Mouse (Mus musculus): ENCODE measurements around the gene Acbd6. TPM values are rescaled to one million over a fixed set of nuclear protein-coding genes. Genes with fewer than 3 reads are reported as not detected.

The Acbd6 gene
- polyA plus RNA-seq, 1 experiment: not detected

- 72% methylated on average over 3 of the region's 3 CpGs for WGBS
- Histone ChIP-seq H3K4me1 (ENCODE audit: control insufficient read depth, insufficient read depth, low read length) (no peaks in the 10 kb centered on the region), H3K4me3 (ENCODE audit: insufficient read depth, low read depth, low read length) (no peak overlapping the region), H3K27ac (ENCODE audit: insufficient read depth, low read depth, low read length) (no peak overlapping the region)
- TF ChIP-seq POLR2A (IDR thresholded peaks at IDR 0.05; ENCODE audit: insufficient read depth, low read depth, low read length): no peak
- no peak for TF ChIP-seq CTCF (IDR thresholded peaks at IDR 0.05; ENCODE audit: insufficient read depth, low read depth, low read length)
These were observed 97.0 kb downstream of the Acbd6 start for GRCm38 (mm10) chr1:155654961-155655360.

- no peak overlapping the region for H3K4me3 ChIP-seq (ENCODE audit: insufficient read depth, low read depth, low read length)
- TF ChIP-seq POLR2A (IDR thresholded peaks at IDR 0.05; ENCODE audit: insufficient read depth, low read depth, low read length) (no peak), CTCF (IDR thresholded peaks at IDR 0.05; ENCODE audit: insufficient read depth, low read depth, low read length) (no peak)
These were observed 98.4 kb downstream of the Acbd6 start for GRCm38 (mm10) chr1:155656321-155656720.

GRCm38 (mm10) chr1:155663994-155664393, 106.1 kb downstream of the Acbd6 start:
- no peak overlapping the region for H3K27ac ChIP-seq (ENCODE audit: insufficient read depth, low read depth, low read length)
- TF ChIP-seq CTCF (IDR thresholded peaks at IDR 0.05; ENCODE audit: insufficient read depth, low read depth, low read length): no peak
- no peak for TF ChIP-seq POLR2A (IDR thresholded peaks at IDR 0.05; ENCODE audit: insufficient read depth, low read depth, low read length)
- no peak overlapping the region for H3K4me3 ChIP-seq (ENCODE audit: insufficient read depth, low read depth, low read length)
- WGBS: 94% methylated on average over 5 of the region's 5 CpGs
- no peaks in the 10 kb centered on the region for H3K4me1 ChIP-seq (ENCODE audit: control insufficient read depth, insufficient read depth, low read length)

More at GRCm38 (mm10) chr1:155656321-155656720, 98.4 kb downstream of the Acbd6 start:
- H3K27ac ChIP-seq (ENCODE audit: insufficient read depth, low read depth, low read length): no peak overlapping the region
- WGBS: 63% methylated on average over 5 of the region's 5 CpGs
- no peaks in the 10 kb centered on the region for H3K4me1 ChIP-seq (ENCODE audit: control insufficient read depth, insufficient read depth, low read length)

GRCm38 (mm10) chr1:155675570-155675969, 117.7 kb downstream of the Acbd6 start:
- 95% methylated on average over 6 of the region's 6 CpGs for whole genome bisulfite sequencing
- no peak overlapping the region for H3K27ac ChIP-seq (ENCODE audit: insufficient read depth, low read depth, low read length)
- TF ChIP-seq CTCF (IDR thresholded peaks at IDR 0.05; ENCODE audit: insufficient read depth, low read depth, low read length): no peak
- TF ChIP-seq POLR2A (IDR thresholded peaks at IDR 0.05; ENCODE audit: insufficient read depth, low read depth, low read length): no peak
- peaks cover 2% of the 10 kb centered on the region; the same call in 1 of the 2 replicates for H3K4me1 ChIP-seq (ENCODE audit: control insufficient read depth, insufficient read depth, low read length)
- no peak overlapping the region for H3K4me3 ChIP-seq (ENCODE audit: insufficient read depth, low read depth, low read length)

GRCm38 (mm10) chr1:155681116-155681799, 123.3 kb downstream of the Acbd6 start:
- Histone ChIP-seq H3K27ac (ENCODE audit: insufficient read depth, low read depth, low read length) (no peak overlapping the region), H3K4me3 (ENCODE audit: insufficient read depth, low read depth, low read length) (no peak overlapping the region), H3K4me1 (ENCODE audit: control insufficient read depth, insufficient read depth, low read length) (peaks cover 2% of the 10 kb centered on the region; the same call in 1 of the 2 replicates)
- 69% methylated on average over 10 of the region's 10 CpGs for WGBS
- TF ChIP-seq POLR2A (IDR thresholded peaks at IDR 0.05; ENCODE audit: insufficient read depth, low read depth, low read length) (no peak), CTCF (IDR thresholded peaks at IDR 0.05; ENCODE audit: insufficient read depth, low read depth, low read length) (no peak)

- no peak overlapping the region for H3K27ac ChIP-seq (ENCODE audit: insufficient read depth, low read depth, low read length)
- 73% methylated on average over 15 of the region's 15 CpGs for WGBS
- H3K4me1 ChIP-seq (ENCODE audit: control insufficient read depth, insufficient read depth, low read length): no peaks in the 10 kb centered on the region
- TF ChIP-seq CTCF (IDR thresholded peaks at IDR 0.05; ENCODE audit: insufficient read depth, low read depth, low read length) (no peak), POLR2A (IDR thresholded peaks at IDR 0.05; ENCODE audit: insufficient read depth, low read depth, low read length) (no peak)
- no peak overlapping the region for H3K4me3 ChIP-seq (ENCODE audit: insufficient read depth, low read depth, low read length)
These were observed 128.9 kb downstream of the Acbd6 start for GRCm38 (mm10) chr1:155686816-155687215.

GRCm38 (mm10) chr1:155689141-155689540, 131.2 kb downstream of the Acbd6 start:
- H3K4me3 ChIP-seq (ENCODE audit: insufficient read depth, low read depth, low read length): no peak overlapping the region
- TF ChIP-seq CTCF (IDR thresholded peaks at IDR 0.05; ENCODE audit: insufficient read depth, low read depth, low read length) (no peak), POLR2A (IDR thresholded peaks at IDR 0.05; ENCODE audit: insufficient read depth, low read depth, low read length) (no peak)
- H3K4me1 ChIP-seq (ENCODE audit: control insufficient read depth, insufficient read depth, low read length): no peaks in the 10 kb centered on the region
- H3K27ac ChIP-seq (ENCODE audit: insufficient read depth, low read depth, low read length): no peak overlapping the region
- WGBS: 87% methylated on average over 4 of the region's 4 CpGs

GRCm38 (mm10) chr1:155689558-155689957, 131.6 kb downstream of the Acbd6 start:
- H3K4me1 ChIP-seq (ENCODE audit: control insufficient read depth, insufficient read depth, low read length): no peaks in the 10 kb centered on the region
- 87% methylated on average over 5 of the region's 5 CpGs for WGBS
- TF ChIP-seq CTCF (IDR thresholded peaks at IDR 0.05; ENCODE audit: insufficient read depth, low read depth, low read length): no peak
- TF ChIP-seq POLR2A (IDR thresholded peaks at IDR 0.05; ENCODE audit: insufficient read depth, low read depth, low read length): no peak
- H3K4me3 ChIP-seq (ENCODE audit: insufficient read depth, low read depth, low read length): no peak overlapping the region
- no peak overlapping the region for H3K27ac ChIP-seq (ENCODE audit: insufficient read depth, low read depth, low read length)

- no peaks in the 10 kb centered on the region for H3K4me1 ChIP-seq (ENCODE audit: control insufficient read depth, insufficient read depth, low read length)
- H3K27ac ChIP-seq (ENCODE audit: insufficient read depth, low read depth, low read length): no peak overlapping the region
- no peak overlapping the region for H3K4me3 ChIP-seq (ENCODE audit: insufficient read depth, low read depth, low read length)
- WGBS: 96% methylated on average over 6 of the region's 6 CpGs
- TF ChIP-seq CTCF (IDR thresholded peaks at IDR 0.05; ENCODE audit: insufficient read depth, low read depth, low read length) (no peak), POLR2A (IDR thresholded peaks at IDR 0.05; ENCODE audit: insufficient read depth, low read depth, low read length) (no peak)
These were observed 134.3 kb downstream of the Acbd6 start for GRCm38 (mm10) chr1:155692230-155692629.
